Mouse (Mus musculus) E14TG2a.4 (cell line): ENCODE data around the gene Dedd.

Source experiments
- H3K27me3 ChIP-seq: 2 replicates; pipeline ENCODE4 v1.6.1; 2014; ENCODE audit warnings: low read length, control low read depth; ENCODE audit not compliant: insufficient read depth
- H3K36me3 ChIP-seq: 2 replicates; pipeline ENCODE4 v1.6.1; 2014; ENCODE audit warnings: low read length, control low read depth; ENCODE audit not compliant: insufficient read depth
- H3K4me1 ChIP-seq: replicated peaks from 2 replicates; pipeline ENCODE4 v1.6.1; 2014; ENCODE audit warnings: low read depth, low read length, control low read depth
- H3K4me3 ChIP-seq: replicated peaks from 2 replicates; pipeline ENCODE4 v1.5.1; 2014; ENCODE audit warnings: mild to moderate bottlenecking, low read length
- H3K9me3 ChIP-seq: 2 replicates; pipeline ENCODE4 v1.6.1; 2014; ENCODE audit warnings: low read length, control low read depth
- CTCF ChIP-seq: conservative IDR thresholded peaks from 2 replicates; pipeline ENCODE4 v1.5.1; 2014; ENCODE audit warnings: low read length
- NANOG ChIP-seq: IDR thresholded peaks from 2 replicates; pipeline ENCODE4 v1.6.1; 2014; ENCODE audit warnings: borderline replicate concordance, low read length, mixed read lengths
- POU5F1 ChIP-seq: IDR thresholded peaks from 2 replicates; pipeline ENCODE4 v1.6.1; 2014; ENCODE audit warnings: low read length, borderline replicate concordance

The Dedd gene

GRCm38 (mm10) chr1:171328839-171329432 is at the start of gene Dedd:
Gene Dedd, plus strand, starts transcription at chr1:171329145.
- H3K27me3 ChIP-seq, result no peaks in the 10 kb centered on the region
- TF ChIP-seq CTCF (no peak), POU5F1 (no peak)
- H3K4me3 ChIP-seq, result peak within 1 kb of the TSS; percentile 87
- H3K36me3 ChIP-seq, result peaks cover 41% of the 10 kb centered on the region
- no peaks in the 10 kb centered on the region for H3K9me3 ChIP-seq
- peaks cover 73% of the 10 kb centered on the region for H3K4me1 ChIP-seq

- Histone ChIP-seq H3K9me3 (no peaks in the 10 kb centered on the region), H3K36me3 (peaks cover 74% of the 10 kb centered on the region), H3K4me1 (peaks cover 50% of the 10 kb centered on the region), H3K27me3 (no peaks in the 10 kb centered on the region), H3K4me3 (peak overlapping the region; percentile 86)
- TF ChIP-seq POU5F1 (no peak), CTCF (no peak), NANOG (no peak)
These were observed 49.2 kb upstream of the Dedd start for GRCm38 (mm10) chr1:171279721-171280120.

GRCm38 (mm10) chr1:171280250-171280915 is 48.6 kb upstream of the Dedd start:
- Histone ChIP-seq H3K36me3 (peaks cover 74% of the 10 kb centered on the region), H3K9me3 (no peaks in the 10 kb centered on the region), H3K4me1 (peaks cover 55% of the 10 kb centered on the region), H3K4me3 (peak overlapping the region; percentile 86), H3K27me3 (no peaks in the 10 kb centered on the region)
- no peak for TF ChIP-seq CTCF
- TF ChIP-seq NANOG, result no peak
- no peak for TF ChIP-seq POU5F1

- Histone ChIP-seq H3K4me1 (peaks cover 62% of the 10 kb centered on the region), H3K9me3 (no peaks in the 10 kb centered on the region), H3K36me3 (peaks cover 73% of the 10 kb centered on the region), H3K27me3 (no peaks in the 10 kb centered on the region), H3K4me3 (peak within 1 kb of the TSS; percentile 86)
- no peak for TF ChIP-seq CTCF
- no peak for TF ChIP-seq NANOG
- TF ChIP-seq POU5F1, result no peak
These were observed 47.9 kb upstream of the Dedd start, which contains the start of gene Ppox for GRCm38 (mm10) chr1:171280916-171281527. Gene Ppox, minus strand, starts transcription at chr1:171281186.

GRCm38 (mm10) chr1:171281528-171281923 is 47.4 kb upstream of the Dedd start:
- no peaks in the 10 kb centered on the region for H3K9me3 ChIP-seq
- peak overlapping the region; percentile 86 for H3K4me3 ChIP-seq
- TF ChIP-seq CTCF (peak; percentile 94), POU5F1 (no peak)
- peaks cover 67% of the 10 kb centered on the region for H3K4me1 ChIP-seq
- peaks cover 73% of the 10 kb centered on the region for H3K36me3 ChIP-seq
- no peaks in the 10 kb centered on the region for H3K27me3 ChIP-seq

GRCm38 (mm10) chr1:171282086-171282805 is 46.7 kb upstream of the Dedd start:
- Histone ChIP-seq H3K4me3 (peak overlapping the region; percentile 86; the same call in 1 of the 2 replicates), H3K36me3 (peaks cover 69% of the 10 kb centered on the region), H3K4me1 (peaks cover 70% of the 10 kb centered on the region), H3K27me3 (no peaks in the 10 kb centered on the region), H3K9me3 (no peaks in the 10 kb centered on the region)
- no peak for TF ChIP-seq POU5F1
- TF ChIP-seq NANOG, result no peak
- no peak for TF ChIP-seq CTCF

GRCm38 (mm10) chr1:171283188-171284160 is 45.5 kb upstream of the Dedd start:
- Histone ChIP-seq H3K4me3 (no peak overlapping the region), H3K36me3 (peaks cover 63% of the 10 kb centered on the region), H3K9me3 (no peaks in the 10 kb centered on the region), H3K27me3 (no peaks in the 10 kb centered on the region), H3K4me1 (peaks cover 75% of the 10 kb centered on the region)
- TF ChIP-seq CTCF (no peak), POU5F1 (no peak), NANOG (no peak)
